Mouse (Mus musculus) ovary, postnatal 36 days (tissue): ENCODE results near the gene Phlpp2.
"Not testable (repeated sequence)": the region's sequence is repeated elsewhere in the genome, so short reads cannot be mapped to it uniquely, and the experiment has no call there.

Experiments
- DNase-seq: peaks from one replicate; pipeline ENCODE4 v3.0.0; 2022; ENCODE audit warnings: low spot score, mixed read lengths

The Phlpp2 gene

DNA sequence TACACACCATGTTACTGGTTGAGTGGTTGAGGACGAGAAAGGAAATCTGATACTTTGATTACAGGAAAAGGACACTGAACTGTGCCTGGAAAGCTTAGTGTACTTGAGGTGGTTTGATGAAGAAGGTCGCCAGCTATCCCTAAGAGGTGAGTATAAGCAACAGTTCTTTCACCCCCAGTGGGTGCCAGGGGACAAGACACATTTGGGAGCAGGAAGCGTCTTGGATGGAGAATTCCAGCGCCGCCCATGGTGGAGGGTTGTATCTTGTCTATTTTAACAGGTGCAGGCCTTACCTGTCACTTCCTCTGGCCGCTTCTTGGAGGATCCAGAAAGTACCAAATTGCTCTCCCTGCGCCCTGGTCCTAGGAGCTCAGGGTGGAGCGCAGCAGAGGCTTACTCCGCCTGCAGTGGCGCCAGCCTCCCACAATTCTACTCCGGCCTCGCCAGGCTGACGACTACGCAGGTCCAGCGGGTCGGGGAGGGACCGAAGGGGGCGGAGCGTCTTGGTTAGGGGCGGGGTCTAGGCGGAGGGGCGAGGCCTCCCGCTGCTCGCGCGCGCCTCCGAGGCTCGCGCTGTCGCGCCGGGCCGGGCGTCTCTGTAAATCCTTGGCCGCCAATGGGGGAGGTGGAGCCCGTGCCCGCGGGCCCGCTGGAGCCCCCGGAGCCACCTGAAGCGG is at the start of gene Phlpp2:
TSS of gene Phlpp2 (plus strand) at position 540 of the 677 bp plus-strand sequence.
- DNase-seq = peak; percentile 99

DNA sequence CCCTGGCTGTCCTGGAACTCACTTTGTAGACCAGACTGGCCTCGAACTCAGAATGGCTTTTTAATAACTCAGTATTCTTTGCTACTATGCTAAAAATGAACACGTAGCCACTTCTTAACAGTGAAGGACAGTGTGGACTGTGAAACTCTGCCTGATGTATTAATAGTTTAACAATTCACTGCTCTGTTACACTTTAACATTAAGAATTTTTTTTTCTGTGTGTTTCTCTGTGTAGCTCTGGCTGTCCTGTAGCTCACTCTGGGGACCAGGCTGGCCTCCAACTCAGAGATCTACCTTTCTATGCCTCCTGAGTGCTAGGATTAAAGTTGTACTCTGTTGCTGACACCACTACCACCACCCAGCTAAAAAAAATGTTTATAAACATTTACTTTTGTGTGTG is 44.8 kb upstream of the Phlpp2 start:
- no peak for DNase-seq

DNA sequence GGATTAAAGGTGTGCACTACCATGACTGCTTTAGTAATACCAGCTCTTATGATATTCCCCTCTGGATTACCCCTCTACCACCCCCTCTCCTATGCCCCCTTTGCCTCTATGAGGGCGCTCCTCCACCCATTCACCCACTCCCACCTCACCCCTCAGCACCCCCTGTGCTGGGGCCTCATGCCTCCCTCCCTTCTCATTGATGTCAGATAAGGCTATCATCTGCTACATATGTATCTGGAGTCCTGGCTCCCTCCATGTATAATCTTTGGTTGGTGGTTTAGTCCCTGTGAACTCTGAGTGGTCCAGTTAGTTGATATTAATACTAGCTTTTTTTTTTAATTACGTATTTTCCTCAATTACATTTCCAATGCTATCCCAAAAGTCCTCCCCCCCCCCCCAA is 28.5 kb upstream of the Phlpp2 start:
- DNase-seq = no peak

DNA sequence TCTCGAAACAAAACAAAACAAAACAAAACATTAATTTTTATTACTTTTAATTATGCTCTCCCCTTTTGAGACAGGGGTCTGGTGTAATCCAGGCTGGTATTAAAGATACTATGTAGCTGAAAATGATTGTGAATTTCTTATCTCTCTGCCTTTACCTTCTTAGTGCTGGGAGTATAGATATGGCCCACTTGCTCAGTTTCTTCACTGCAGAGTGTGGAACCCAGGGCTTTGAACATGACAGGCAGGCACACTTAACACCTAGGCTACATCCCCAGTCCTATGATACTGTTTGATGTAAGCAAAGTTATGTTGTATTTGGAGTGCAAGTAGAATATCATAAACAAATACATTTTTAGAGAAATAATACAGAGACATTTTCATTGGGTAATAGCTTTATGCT is 25.9 kb upstream of the Phlpp2 start:
- DNase-seq = no peak

DNA sequence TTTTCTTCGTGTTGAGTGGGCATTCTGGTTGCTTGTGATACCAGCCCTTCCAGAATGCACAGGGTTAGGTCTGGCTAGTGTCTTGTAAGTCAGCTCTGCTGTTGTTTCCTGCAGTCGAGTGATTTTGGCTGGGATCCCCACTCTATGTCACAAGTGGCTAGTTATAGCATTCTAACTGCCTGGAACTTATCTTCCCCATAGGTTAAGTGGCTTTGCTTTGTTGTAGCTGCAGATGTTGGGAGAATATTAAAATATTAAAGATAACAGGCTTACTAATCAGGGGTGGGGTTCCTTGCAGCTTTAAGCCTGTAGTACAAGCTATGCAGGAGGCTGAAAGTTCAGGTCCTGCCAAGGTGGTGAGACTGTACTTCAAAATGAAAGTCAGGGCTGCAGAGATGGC is 20.5 kb upstream of the Phlpp2 start:
- DNase-seq = no peak

DNA sequence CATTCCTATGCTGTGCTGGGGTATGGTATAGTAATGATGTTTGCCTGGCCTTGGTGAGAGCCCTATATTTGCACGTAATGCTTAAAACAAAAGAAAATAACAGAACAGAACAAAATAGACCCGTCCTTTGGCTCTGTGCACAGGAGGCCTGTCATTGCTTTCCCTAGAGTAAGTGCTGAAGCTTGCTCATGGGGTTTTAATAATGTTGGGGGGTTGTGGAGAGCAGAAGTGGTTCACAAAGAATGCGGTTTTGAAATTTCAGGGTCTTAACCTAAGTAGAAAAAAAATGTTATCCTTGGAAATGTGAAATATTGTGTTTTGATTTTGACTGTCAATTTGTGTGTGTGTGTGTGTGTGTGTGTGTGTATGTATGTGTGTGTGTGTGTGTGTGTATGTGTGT is 19.4 kb upstream of the Phlpp2 start:
- no peak for DNase-seq

DNA sequence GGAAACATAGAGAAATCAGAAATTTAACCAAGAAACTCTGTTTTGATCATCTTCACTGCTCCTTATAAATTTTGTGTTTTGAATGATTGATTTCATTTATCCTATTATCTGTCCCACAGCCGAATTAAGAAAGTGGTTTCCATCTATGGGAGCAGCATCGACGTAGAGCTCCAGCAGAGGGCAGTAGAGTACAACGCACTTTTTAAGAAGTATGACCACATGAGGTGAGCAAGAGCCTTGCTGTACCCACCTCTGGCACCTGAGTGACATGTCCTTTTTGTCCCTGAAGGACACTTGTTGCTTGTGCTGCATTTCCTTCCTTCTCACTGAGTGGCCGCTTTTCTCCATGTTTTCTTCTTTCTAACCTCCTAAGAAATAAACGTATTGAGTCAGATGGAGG is 14.9 kb upstream of the Phlpp2 start:
- peak; percentile 31 for DNase-seq

DNA sequence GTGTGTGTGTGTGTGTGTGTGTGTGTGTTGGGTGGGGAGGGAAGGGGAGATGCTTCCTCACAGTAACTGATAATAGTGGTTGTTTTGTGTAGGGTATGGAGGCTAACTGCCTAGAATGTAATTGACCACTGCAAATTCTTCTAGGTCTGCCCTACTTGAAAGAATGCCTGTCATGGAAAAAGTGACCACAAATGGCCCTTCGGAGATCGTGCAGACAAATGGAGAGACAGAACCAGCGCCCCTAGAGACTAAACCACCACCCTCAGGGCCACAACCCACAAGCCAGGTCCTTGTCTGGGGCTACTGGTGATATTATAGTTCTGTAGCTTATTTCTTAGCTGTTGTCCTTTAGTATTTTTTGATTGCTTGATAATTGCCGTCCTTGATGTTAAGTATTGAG is 13.8 kb upstream of the Phlpp2 start:
- DNase-seq = no peak

DNA sequence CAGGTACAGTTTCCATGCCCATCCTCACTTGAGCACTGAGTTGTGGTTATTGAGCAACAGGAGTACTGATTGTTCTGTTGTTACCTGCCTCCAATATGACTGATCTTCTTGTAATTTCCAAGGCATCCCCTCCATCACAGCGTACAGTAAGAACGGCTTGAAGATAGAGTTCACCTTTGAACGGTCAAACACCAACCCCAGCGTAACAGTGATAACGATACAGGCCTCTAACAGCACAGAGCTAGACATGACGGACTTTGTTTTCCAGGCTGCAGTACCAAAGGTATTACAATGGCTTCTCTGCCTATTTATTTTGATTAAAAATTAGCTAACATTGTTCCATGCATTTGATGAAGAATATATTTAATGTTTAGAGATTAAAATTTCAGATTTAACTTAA is 12.9 kb upstream of the Phlpp2 start:
- DNase-seq = no peak

DNA sequence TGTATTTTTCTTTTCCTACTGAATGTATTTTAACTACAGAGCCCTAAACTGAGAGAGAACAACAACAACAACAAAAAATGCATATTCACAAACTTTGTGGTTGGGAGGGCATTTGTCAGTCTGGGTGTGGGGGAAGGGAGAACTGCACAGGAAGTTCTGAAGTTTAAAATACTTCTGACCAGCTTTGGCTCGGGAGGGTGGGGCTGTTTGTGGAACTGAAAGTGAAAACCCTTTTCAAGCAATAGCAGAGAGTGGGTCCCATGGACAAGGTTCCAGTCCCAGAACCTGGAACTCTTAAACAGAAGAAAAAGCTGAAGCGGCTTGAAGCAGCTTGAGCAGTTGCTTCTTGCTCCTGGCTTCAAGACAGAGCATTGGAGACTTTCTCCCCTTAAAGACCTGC is 4.9 kb upstream of the Phlpp2 start:
- no peak for DNase-seq

DNA sequence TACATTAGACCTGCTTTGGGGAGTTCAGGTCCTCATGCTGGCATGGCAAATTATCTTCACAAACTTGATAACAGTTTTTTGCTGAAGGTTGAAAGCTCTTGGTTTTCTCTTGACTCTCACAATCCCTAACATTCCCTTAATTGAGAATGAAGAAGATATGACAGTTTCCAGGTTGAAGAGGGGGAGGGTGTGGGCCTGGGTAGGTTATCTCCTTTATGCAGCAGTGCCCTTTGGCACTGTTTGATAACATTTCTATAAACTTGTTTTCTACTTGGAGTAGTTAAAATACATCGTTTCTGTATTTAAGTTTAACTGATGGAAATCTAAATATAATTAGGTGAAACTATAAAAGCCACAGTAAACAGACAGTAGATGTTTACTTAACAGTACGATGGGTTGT is 3.5 kb upstream of the Phlpp2 start:
- no peak for DNase-seq

DNA sequence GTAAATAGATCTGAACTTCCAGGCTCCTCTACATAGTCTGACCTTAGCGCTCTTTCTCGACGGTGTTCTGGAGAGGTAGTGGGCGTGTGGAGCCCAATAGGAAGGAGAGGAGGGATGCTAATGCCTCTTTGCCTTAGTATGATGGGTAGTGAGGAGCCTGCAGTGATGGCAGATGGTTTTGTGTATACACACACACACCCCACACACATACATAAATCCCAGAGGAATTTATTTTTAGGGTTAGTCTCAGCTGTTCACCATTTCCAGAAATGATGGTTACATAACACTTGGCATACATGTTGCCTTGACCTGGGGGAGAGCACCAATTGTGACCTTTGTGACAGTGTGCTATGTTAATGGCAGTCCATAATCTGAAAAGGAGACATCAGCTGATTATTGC is 2.8 kb upstream of the Phlpp2 start:
- DNase-seq = no peak

DNA sequence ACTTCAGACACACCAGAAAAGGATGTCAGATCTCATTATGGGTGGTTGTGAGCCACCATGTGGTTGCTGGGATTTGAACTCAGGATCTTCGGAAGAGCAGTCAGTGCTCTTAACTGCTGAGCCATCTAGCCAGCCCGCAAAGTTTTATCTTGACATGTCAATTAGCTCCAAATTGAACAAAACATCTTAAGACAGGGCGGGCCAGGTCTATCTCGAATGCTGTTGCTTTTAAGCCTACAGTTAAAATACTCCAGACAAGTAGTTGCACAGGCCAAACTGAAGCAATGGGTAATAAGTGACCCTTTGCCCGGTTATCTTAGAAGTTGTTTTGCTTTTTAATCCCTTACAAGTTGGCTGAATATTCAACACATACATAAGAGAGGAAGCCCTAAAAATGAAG is 1.7 kb upstream of the Phlpp2 start:
- no peak for DNase-seq

DNA sequence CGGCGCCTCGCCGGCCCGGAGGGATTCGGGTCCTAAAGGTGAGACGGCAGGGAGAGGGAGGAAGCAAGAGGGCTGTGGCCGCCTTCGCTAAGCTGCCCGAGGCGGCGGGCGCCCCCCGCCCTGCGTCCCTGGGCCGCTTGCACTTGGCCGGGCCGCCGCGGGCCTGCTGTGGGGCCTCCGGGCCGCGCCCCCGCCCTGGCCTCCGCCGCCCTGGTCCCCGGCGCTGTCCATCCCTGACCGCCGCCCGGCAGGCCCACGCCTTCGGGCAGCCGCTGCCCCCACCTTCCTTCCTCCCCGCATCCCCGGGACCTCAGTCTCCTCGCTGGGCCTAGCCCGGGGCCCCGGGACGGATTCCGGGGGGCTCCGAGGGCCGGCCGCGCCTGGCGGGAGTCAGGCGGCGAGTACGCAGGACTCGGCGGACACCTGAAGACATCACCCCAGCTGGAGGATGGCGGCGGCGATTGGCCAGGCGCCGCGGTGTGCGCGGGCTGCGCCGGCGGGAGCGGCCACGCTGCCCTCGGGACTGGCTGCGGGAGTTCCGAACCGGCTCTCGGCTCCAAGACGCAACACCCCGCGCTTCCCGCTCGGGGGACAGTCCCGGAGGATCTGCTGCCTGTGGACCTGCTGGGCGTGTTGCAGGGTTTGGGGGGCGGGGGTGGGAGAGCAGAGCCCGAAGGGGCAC is 479 bp downstream of the Phlpp2 start:
- peak; percentile 66 for DNase-seq

DNA sequence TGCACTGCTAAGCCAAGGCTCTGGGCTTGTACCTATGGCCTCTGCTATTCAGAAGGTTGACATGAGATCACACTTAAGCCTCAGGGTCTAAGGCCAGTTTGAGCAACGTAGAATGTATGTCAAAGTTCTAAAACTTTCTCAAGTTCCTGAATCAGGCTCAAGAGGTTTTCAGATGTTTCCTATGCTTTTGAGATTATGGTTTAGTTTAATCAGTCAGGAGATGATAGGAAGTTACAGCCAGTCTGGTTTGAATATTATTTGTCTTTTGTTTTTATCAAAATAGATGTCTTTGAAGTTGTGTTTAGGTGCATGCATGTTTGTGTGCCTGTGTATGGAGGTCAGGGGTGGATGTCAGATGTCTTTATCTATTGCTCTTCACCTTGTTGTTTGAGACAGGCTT is 2.7 kb downstream of the Phlpp2 start:
- no peak for DNase-seq

DNA sequence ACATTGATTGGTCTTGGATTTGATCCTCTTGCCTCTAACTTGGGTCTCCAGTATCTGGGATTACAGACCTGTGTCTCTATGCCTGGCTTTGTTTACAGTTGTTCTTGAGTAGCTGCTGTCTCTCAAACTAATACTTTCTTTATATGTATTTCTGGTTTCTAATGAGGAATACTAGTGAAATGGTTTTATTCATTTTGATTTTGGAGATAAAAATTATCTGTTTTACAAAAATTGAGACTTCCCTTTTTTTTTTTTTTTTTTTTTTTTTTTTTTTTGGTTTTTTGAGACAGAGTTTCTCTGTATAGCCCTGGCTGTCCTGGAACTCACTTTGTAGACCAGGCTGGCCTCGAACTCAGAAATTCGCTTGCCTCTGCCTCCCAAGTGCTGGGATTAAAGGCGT is 5.5 kb downstream of the Phlpp2 start:
- not testable (repeated sequence) for DNase-seq

DNA sequence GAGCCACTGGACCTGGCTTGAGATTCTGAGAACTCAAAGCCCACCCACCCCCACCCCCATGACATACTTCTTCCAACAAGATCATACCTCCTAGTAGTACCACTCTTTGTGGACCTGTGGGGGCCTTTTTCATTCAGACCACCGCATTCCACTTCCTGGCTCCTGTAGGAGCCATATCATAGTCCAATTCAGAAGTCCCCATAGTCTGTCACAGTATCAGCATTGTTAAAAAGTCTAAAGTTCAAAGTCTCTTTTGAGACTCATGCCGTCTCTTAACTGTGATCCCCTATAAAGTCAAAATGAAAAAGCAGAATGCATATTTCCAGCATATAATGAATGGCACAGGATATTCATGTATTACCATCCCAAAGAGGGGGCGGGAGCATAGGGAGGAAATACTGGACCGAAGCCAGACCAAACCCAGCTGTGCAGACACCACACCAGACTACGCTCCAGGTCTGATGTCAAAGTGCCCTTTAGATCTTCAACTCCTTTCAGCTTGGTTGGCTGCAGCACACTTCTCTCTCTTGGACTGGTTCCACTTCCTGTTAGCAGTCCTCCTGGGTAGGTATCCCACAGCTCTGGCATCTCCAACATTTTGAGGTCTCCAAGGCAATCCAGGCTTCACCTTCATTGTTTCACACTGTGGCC is 11.8 kb downstream of the Phlpp2 start:
- peak; percentile 13 for DNase-seq

DNA sequence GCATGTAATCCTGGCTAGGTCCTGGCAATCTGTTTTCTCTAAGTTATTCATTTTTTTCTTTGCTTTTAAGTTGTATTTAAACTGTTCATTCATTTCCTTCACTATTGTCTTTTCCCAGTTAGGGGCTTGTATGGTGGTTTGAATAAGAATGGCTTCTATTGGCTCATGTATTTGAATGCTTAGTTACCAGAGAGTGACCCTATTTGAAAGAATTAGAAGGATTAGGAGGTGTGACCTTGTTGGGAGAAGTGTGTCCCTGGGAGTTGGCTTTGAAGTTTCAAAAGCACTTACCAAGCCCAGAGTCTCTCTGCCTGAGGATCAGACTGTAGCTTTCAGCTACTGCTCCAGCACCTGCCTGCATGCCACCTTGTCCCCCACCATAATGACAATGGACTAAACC is 17.0 kb downstream of the Phlpp2 start:
- DNase-seq = no peak

DNA sequence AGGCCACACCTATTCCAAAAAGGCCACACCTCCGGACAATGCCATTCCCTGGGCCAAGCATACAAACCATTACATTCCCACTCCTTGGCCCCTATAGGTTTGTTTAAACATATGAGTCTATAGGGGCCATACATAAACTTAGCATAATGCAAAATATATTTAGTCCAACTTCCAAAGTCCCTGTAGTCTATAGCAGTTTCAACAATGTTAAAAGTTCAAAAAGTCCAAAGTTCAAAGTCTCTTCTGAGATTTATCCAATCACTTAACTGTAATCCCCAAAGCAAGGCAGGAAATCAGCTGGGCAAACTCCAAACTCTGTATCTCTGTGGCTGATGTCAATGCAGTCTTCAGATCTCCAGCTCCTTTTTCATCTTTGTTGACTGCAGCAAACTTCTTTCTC is 20.9 kb downstream of the Phlpp2 start:
- DNase-seq = no peak

DNA sequence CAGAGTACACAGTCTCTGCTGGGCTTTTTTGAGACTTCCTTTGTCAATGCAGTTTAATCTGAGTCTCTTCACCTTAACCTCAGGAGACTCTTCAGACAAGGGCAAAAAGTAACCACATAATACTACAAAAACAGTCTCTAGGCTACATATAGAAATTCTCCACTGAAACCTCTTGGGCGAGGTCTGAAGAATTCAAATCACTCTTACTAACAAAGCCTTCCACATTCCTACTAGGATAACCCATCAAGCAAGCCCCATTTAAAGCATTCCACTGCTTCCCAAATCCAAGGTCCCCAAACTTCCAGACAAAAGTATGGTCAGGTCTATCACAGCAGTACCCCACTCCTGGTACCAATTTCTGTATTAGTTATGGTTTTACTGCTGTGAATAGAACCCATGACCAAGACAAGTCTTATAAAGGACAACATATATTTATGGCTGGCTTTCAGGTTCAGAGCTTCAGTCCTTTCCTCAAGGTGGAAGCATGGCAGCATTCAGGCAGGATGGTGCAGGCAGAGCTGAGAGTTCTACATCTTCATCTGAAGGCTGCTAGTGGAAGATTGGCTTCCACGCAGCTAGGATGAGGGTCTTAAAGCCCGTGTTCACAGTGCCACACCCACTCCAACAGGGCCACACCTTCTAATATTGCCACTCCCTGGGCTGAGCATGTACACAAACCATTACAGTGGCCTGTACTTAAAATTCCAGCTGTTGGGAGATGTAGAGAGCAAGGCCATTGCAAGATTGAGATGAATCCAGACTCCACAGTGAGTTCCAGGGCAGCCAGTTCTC is 22.6 kb downstream of the Phlpp2 start:
- no peak for DNase-seq

DNA sequence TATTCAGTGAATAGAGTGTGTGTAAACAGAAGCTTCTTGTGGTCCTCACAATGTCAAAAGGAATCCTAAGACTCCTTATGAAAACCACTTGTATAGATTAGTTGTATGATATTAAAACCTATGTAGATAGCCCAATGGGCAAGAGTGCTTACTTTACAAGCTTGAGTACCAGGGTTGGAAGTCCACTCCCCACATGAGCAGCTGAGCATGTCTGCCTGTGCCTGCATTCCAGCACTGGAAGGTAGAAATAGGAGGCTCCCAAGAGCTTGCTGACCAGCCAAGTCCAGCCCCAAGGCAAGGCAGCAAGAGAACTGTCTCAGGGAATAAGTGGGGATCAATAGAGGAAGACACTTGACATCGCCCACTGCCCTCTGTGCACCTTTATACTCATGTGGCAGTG is 26.3 kb downstream of the Phlpp2 start:
- DNase-seq = no peak

DNA sequence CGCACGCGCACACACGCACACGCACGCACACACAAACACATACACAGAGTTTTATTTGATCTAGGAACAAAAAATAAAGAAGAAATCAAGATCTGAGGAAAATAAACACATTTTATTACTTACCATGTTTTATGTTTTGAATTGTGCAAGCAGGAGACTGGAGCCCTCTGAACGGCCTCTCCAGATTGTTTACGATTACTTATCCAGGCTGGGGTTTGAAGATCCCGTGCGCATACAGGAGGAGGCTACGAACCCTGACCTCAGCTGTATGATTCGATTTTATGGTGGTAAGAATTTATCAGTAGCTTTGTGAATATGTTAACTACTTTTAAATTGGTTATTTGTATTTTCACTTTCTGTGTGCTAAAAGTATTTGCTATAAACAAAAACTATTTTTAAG is 27.0 kb downstream of the Phlpp2 start:
- DNase-seq = no peak

DNA sequence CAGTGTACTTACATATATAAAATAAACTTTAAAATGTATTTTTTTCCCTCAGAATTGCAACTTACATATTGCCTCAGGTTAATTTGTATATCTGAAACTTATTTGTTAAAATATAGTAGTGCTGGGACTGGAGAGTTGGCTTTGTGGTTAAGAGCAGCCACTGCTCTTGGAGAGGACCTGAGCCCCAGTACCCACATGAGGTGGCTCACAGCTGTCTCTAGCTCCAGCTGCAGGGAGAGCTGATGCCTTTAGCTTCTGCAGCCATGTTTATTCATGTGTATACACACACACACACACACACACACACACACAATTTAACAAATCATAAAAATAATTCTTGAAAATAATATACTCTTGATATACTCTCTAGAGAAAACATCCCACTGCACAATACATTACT is 34.0 kb downstream of the Phlpp2 start:
- no peak for DNase-seq
